Mouse (Mus musculus): Measurements from ENCODE around the gene Nedd9.

GRCm38 (mm10) chr13:41386581-41386980 lies 100.6 kb downstream of the Nedd9 start:
- TF ChIP-seq CTCF (IDR thresholded peaks at IDR 0.05; ENCODE audit: low read depth, low read length) (no peak), POLR2AphosphoS5 (IDR thresholded peaks at IDR 0.05; ENCODE audit: insufficient replicate concordance, low read depth, low read length) (no peak)
